Mouse (Mus musculus): ENCODE data around the gene Zmiz1. TPM values are rescaled to one million over a fixed set of nuclear protein-coding genes. Genes with fewer than 3 reads are reported as not detected.

Gene Zmiz1
- polyA plus RNA-seq, 1 experiment, result 27.2 TPM

DNA sequence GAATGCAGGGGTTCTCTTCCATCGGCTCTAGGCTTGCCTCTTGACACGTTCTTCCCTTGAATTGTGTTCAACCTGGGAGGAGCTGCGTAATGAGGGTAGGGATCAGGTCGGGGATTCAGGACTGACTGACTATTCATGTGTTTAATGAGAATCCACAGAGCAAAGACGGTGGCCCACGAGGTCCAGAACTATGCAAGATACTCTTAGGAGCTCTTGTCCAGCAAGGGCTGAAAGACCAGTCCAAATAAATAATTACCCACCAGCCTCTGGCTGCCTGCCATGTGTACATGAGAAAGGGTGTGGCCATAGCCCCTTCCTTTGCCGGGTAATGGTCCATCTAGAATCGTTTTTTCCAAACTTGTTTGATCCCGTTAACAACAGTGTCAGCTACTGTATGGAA lies 4.9 kb downstream of the Zmiz1 start:
- 59% methylated on average over 9 of the region's 9 CpGs for WGBS
- TF ChIP-seq POLR2A (IDR thresholded peaks at IDR 0.05; ENCODE audit: borderline replicate concordance, control insufficient read depth, low read depth, low read length) (no peak), CTCF (IDR thresholded peaks at IDR 0.05; ENCODE audit: control insufficient read depth, insufficient read depth, low read length) (no peak)
- H3K27ac ChIP-seq (ENCODE audit: control insufficient read depth, insufficient read depth, low read depth, low read length, poor library complexity), result no peak overlapping the region
- H3K4me1 ChIP-seq (ENCODE audit: control insufficient read depth, insufficient read depth, low read length), result peaks cover 5% of the 10 kb centered on the region; the same call in 1 of the 2 replicates
- no peak overlapping the region for H3K4me3 ChIP-seq (replicated peaks; ENCODE audit: control insufficient read depth, low read depth, low read length)

GRCm38 (mm10) chr14:25464611-25465307 lies 5.8 kb downstream of the Zmiz1 start:
- Histone ChIP-seq H3K4me3 (replicated peaks; ENCODE audit: control insufficient read depth, low read depth, low read length) (no peak overlapping the region), H3K27ac (ENCODE audit: control insufficient read depth, insufficient read depth, low read depth, low read length, poor library complexity) (no peak overlapping the region), H3K4me1 (ENCODE audit: control insufficient read depth, insufficient read depth, low read length) (peaks cover 5% of the 10 kb centered on the region; the same call in 1 of the 2 replicates)
- WGBS, result 46% methylated on average over 8 of the region's 8 CpGs
- TF ChIP-seq CTCF (IDR thresholded peaks at IDR 0.05; ENCODE audit: control insufficient read depth, insufficient read depth, low read length) (no peak), POLR2A (IDR thresholded peaks at IDR 0.05; ENCODE audit: borderline replicate concordance, control insufficient read depth, low read depth, low read length) (no peak)

DNA sequence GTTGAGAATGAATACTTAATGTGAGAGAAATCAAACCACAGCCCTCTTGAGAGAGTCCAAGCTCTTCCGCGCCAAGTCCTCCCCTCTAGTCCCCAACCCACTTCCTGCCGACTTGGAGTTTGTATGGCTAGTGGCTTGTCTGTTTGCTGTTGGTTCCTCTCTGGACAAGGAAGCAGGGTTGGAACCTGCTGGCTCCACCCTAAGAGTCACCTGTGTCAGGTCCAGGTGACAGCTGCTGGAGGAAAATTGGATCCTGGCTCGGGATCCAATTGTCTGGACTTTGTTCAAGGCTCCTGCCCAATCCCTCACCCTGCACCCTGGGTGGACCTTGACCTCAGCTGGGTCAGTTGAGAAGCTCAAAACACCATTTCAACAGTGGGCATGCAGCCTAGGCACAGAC lies 7.4 kb downstream of the Zmiz1 start:
- WGBS, result 16% methylated on average over 4 of the region's 4 CpGs

DNA sequence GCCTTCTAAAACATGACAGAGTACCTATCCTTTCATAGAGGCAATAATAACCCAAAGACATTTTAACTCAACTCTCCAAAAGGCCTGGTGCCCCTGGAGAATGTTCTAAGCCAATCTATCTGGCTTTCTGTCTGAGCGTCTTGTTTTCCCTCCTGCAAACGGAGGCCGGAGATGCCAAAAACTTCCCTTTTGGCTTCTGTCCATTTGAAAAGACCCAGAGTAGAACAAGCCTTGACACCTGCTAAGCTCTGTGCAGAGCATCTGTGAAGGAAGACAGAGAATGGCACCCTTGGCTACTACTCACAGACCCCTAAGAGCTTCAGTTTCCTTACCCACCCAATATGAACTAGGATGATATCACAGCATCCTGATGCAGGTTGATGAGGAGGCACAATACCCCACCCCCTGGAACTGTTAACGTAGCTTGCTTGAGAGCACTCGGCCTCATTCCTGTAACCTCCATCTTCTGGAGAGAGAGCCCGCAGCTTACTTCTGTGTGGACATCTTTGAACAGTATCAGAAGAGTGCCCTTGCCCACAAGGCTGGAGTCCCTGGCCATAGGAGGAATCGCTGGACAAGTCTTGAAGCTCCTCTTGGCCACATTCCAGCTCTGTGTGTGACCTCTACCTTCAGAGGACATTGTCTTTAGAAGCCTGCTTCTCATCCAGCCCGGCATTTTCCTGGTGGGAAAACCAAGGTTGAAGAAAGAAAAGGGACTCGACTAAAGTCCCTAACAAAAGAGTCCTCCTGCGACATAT lies 9.1 kb downstream of the Zmiz1 start:
- WGBS, result 72% methylated on average over 10 of the region's 10 CpGs
- Histone ChIP-seq H3K4me3 (replicated peaks; ENCODE audit: control insufficient read depth, low read depth, low read length) (no peak overlapping the region), H3K27ac (ENCODE audit: control insufficient read depth, insufficient read depth, low read depth, low read length, poor library complexity) (no peak overlapping the region), H3K4me1 (ENCODE audit: control insufficient read depth, insufficient read depth, low read length) (peaks cover 24% of the 10 kb centered on the region)
- TF ChIP-seq POLR2A (IDR thresholded peaks at IDR 0.05; ENCODE audit: borderline replicate concordance, control insufficient read depth, low read depth, low read length), result no peak
- TF ChIP-seq CTCF (IDR thresholded peaks at IDR 0.05; ENCODE audit: control insufficient read depth, insufficient read depth, low read length), result no peak

More for the DNA sequence above, 7.4 kb downstream of the Zmiz1 start:
- H3K4me3 ChIP-seq (replicated peaks; ENCODE audit: control insufficient read depth, low read depth, low read length), result no peak overlapping the region
- H3K27ac ChIP-seq (ENCODE audit: control insufficient read depth, insufficient read depth, low read depth, low read length, poor library complexity), result no peak overlapping the region
- H3K4me1 ChIP-seq (ENCODE audit: control insufficient read depth, insufficient read depth, low read length), result peaks cover 11% of the 10 kb centered on the region
- TF ChIP-seq CTCF (IDR thresholded peaks at IDR 0.05; ENCODE audit: control insufficient read depth, insufficient read depth, low read length), result no peak
- no peak for TF ChIP-seq POLR2A (IDR thresholded peaks at IDR 0.05; ENCODE audit: borderline replicate concordance, control insufficient read depth, low read depth, low read length)

DNA sequence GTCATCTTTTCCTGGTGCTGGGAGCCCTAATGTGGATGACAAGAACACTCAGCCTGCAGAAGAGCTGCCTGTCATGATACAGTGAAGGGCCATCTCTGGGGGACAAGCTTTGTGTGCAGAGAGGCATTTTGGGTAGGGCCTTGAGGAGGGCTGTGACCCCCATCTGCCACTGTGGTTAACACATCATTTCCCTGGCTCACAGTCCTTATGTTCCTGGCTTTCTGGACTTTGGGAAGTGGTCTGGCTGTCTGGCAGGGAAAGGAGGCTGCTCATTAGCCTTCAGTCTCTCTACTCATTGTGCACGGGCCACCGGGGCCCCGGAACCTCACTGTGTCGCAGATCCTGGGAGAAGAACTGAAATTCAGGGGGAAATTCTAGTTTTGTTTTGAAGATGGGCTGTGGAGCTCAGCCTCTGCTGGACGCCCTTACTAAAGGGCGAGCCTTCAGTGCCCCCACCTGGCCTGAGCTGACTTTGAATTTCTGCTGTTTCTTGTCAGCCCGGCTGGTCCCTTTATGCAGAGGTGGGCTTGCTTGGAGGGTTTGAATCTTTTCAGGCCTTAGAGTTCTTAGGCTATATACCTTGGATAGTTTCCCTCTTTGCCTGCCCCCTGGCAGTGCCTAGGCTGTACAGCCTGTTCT lies 10.0 kb downstream of the Zmiz1 start:
- peak; percentile 27; the same call in 1 of the 2 replicates for TF ChIP-seq CTCF (IDR thresholded peaks at IDR 0.05; ENCODE audit: control insufficient read depth, insufficient read depth, low read length)
- no peak for TF ChIP-seq POLR2A (IDR thresholded peaks at IDR 0.05; ENCODE audit: borderline replicate concordance, control insufficient read depth, low read depth, low read length)
- H3K27ac ChIP-seq (ENCODE audit: control insufficient read depth, insufficient read depth, low read depth, low read length, poor library complexity), result no peak overlapping the region
- H3K4me3 ChIP-seq (replicated peaks; ENCODE audit: control insufficient read depth, low read depth, low read length), result no peak overlapping the region
- H3K4me1 ChIP-seq (ENCODE audit: control insufficient read depth, insufficient read depth, low read length), result peaks cover 28% of the 10 kb centered on the region
- WGBS, result 76% methylated on average over 7 of the region's 7 CpGs

DNA sequence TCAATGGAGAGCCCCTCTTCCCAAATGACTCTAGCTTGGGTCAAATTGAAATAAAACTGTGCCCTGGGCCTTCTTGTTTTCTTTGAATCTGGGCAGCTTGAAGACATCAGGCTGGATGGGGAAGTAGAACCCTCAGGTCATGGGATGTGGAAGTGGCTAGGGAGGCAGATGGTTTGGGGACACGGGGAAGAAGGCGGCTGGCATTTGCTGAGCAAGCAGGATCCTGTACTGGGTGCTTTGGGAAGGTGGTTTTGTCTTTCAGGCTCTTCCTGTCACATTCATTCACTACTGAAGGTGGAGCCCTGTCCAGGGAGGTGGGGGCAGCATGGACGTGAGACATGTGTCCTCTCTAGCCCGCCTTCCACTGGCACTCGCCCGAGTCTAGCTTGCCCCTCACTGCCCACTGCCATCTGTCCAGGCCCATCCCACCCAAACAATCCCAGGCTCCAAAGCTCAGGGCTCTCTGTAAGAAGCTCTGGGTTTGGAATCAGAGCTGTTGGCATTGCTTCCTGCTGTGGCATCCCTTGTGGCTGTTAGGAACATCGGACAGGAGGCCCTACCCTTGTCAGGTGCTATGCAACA lies 11.3 kb downstream of the Zmiz1 start:
- peak overlapping the region; percentile 21 for H3K27ac ChIP-seq (ENCODE audit: control insufficient read depth, insufficient read depth, low read depth, low read length, poor library complexity)
- WGBS, result 39% methylated on average over 7 of the region's 7 CpGs

GRCm38 (mm10) chr14:25471035-25471434 lies 12.1 kb downstream of the Zmiz1 start:
- Histone ChIP-seq H3K4me1 (ENCODE audit: control insufficient read depth, insufficient read depth, low read length) (peaks cover 32% of the 10 kb centered on the region), H3K4me3 (replicated peaks; ENCODE audit: control insufficient read depth, low read depth, low read length) (no peak overlapping the region), H3K27ac (ENCODE audit: control insufficient read depth, insufficient read depth, low read depth, low read length, poor library complexity) (peak overlapping the region; percentile 21)
- 2% methylated on average over 2 of the region's 2 CpGs for WGBS
- TF ChIP-seq CTCF (IDR thresholded peaks at IDR 0.05; ENCODE audit: control insufficient read depth, insufficient read depth, low read length) (peak; percentile 58), POLR2A (IDR thresholded peaks at IDR 0.05; ENCODE audit: borderline replicate concordance, control insufficient read depth, low read depth, low read length) (no peak)

More for the DNA sequence above, 11.3 kb downstream of the Zmiz1 start:
- Histone ChIP-seq H3K4me3 (replicated peaks; ENCODE audit: control insufficient read depth, low read depth, low read length) (no peak overlapping the region), H3K4me1 (ENCODE audit: control insufficient read depth, insufficient read depth, low read length) (peaks cover 32% of the 10 kb centered on the region)
- TF ChIP-seq POLR2A (IDR thresholded peaks at IDR 0.05; ENCODE audit: borderline replicate concordance, control insufficient read depth, low read depth, low read length) (no peak), CTCF (IDR thresholded peaks at IDR 0.05; ENCODE audit: control insufficient read depth, insufficient read depth, low read length) (no peak)
